Comparison of ENCODE assay signal across 8 mouse cellular contexts in the genomic region with DNA sequence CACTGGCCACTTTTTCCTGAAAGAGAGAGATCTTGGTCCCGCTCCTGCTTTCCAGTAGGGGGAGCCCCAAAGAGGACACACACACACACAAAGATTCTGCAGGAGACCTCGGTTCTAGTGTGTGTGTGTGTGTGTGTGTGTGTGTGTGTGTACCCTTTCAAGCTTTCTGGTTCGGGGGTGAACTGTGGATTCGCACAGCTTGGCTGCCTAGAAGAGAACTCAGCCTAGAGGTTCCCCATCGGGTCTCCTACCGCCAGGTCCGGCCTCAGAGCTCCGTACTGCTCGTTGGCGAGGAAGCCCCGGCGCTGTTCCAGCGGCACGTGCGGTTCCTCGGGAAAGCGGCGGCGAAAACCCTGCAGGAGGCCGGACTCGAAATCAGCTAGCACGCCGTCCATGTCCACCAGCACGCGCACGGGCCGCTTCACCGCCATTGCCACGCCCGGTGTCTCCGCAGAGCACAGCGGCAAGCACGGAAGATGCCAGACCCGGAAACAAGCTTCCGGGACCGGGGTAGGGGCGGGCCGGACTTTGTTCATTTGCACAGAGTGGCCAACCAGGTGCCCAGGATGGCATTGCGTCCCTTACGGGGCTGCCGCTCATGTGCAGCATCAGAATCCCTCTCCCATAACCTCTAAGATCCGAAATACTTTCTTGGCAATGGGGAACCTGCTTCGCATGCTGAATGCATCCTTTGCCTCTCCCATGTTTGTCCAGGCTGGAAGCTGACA. TPM values are rescaled to one million over a fixed set of nuclear protein-coding genes. Genes with fewer than 3 reads are reported as not detected.
DNase-seq lines count a peak whose midpoint lies in the region; ATAC-seq and TF ChIP-seq lines count a peak whose summit lies in the region.

A gene (minus strand): TSS at position 507 of the 728 bp plus-strand sequence.

- H3K9ac ChIP-seq in heart, embryonic 12.5 days = peak within 1 kb of the TSS; percentile 73
- peak within 1 kb of the TSS; percentile 56 for H3K9ac ChIP-seq in kidney, postnatal 0 days (ENCODE audit: low read depth, low read length)
- H3K9ac ChIP-seq in liver, adult 2 months (ENCODE audit: low read depth, low read length) = peak within 1 kb of the TSS; percentile 66

- peak; percentile 90 for ATAC-seq in erythroid progenitor cell, adult 5-6 weeks (replicated peaks; ENCODE audit: low FRiP score, poor library complexity, severe bottlenecking)
- ATAC-seq in heart, embryonic 12.5 days (ENCODE audit: insufficient number of reproducible peaks, low FRiP score) = peak; percentile 86
- ATAC-seq in kidney, postnatal 0 days (replicated peaks; ENCODE audit: low FRiP score, low read depth) = peak; percentile 86
- ATAC-seq in monocyte, adult 5-6 weeks (replicated peaks; ENCODE audit: insufficient number of reproducible peaks, low FRiP score, low TSS enrichment, poor library complexity, severe bottlenecking) = peak; percentile 96

- under 1% methylated on average over 43 of the region's 43 CpGs for WGBS in heart, embryonic 12.5 days
- WGBS in kidney, postnatal 0 days = under 1% methylated on average over 43 of the region's 43 CpGs
- WGBS in liver, adult 2 months = 0% methylated on average over 43 of the region's 43 CpGs

- no peaks in the 10 kb centered on the region for H3K9me3 ChIP-seq in heart, embryonic 12.5 days (replicated peaks)
- no peaks in the 10 kb centered on the region for H3K9me3 ChIP-seq in kidney, postnatal 0 days (replicated peaks; ENCODE audit: low read length)

- H3K79me2 ChIP-seq in liver, adult 2 months (ENCODE audit: control insufficient read depth, insufficient read depth, low read length) = no peaks in the 10 kb centered on the region

- H3K4me3 ChIP-seq in heart, embryonic 12.5 days = peak within 1 kb of the TSS; percentile 70
- H3K4me3 ChIP-seq in kidney, postnatal 0 days (replicated peaks; ENCODE audit: low read depth, low read length) = peak within 1 kb of the TSS; percentile 60
- H3K4me3 ChIP-seq in liver, adult 2 months (ENCODE audit: insufficient read depth, low read depth, low read length) = peak within 1 kb of the TSS; percentile 79

- H3K27ac ChIP-seq in heart, embryonic 12.5 days (ENCODE audit: poor library complexity, severe bottlenecking) = peak within 1 kb of the TSS; percentile 65
- H3K27ac ChIP-seq in kidney, postnatal 0 days = peak within 1 kb of the TSS; percentile 76
- H3K27ac ChIP-seq in liver, adult 2 months (replicated peaks; ENCODE audit: insufficient read depth, low read depth, low read length) = peak within 1 kb of the TSS; percentile 24

- TF ChIP-seq CTCF in kidney, postnatal 0 days (IDR thresholded peaks at IDR 0.05; ENCODE audit: low read depth) = peak; percentile 82
- TF ChIP-seq CTCF in liver, adult 2 months (IDR thresholded peaks at IDR 0.05; ENCODE audit: low read depth, low read length) = peak; percentile 58; the same call in 1 of the 2 replicates

- 0 out of 2 replicates have a peak, but pooled peaks have one; percentile 34 for TF ChIP-seq POLR2A in liver, adult 2 months (IDR thresholded peaks at IDR 0.05; ENCODE audit: extremely low read depth, insufficient read depth, low read length)

- no peaks in the 10 kb centered on the region for H3K27me3 ChIP-seq in heart, embryonic 12.5 days (replicated peaks)
- H3K27me3 ChIP-seq in kidney, postnatal 0 days (ENCODE audit: insufficient read depth, low read length) = no peaks in the 10 kb centered on the region
- H3K27me3 ChIP-seq in liver, adult 2 months (ENCODE audit: control insufficient read depth, insufficient read depth, low read length) = no peaks in the 10 kb centered on the region

- DNase-seq in CD4-positive, CD25-positive, alpha-beta regulatory T cell, adult 2 months (ENCODE audit: low read depth, low spot score) = peak; percentile 90
- DNase-seq in brain, embryonic 18.5 days (ENCODE audit: low read depth, low spot score) = peak; percentile 64
- DNase-seq in kidney, postnatal 0 days (ENCODE audit: low spot score) = peak; percentile 82
- peak; percentile 67 for DNase-seq in liver, adult 2 months (ENCODE audit: extremely low read depth, low read depth, low spot score)
- peak; percentile 89 to 91 for DNase-seq in spleen, postnatal 36 days (ENCODE audit: low spot score in 2 of 2)

- peaks cover 20% of the 10 kb centered on the region for H3K36me3 ChIP-seq in heart, embryonic 12.5 days
- 0 out of 2 replicates have a peak, but pooled peaks cover 8% of the 10 kb centered on the region for H3K36me3 ChIP-seq in kidney, postnatal 0 days (ENCODE audit: insufficient read depth, low read length)
- H3K36me3 ChIP-seq in liver, adult 2 months (ENCODE audit: control insufficient read depth, insufficient read depth, low read length) = no peaks in the 10 kb centered on the region

- H3K4me1 ChIP-seq in heart, embryonic 12.5 days (replicated peaks) = peaks cover 11% of the 10 kb centered on the region
- H3K4me1 ChIP-seq in kidney, postnatal 0 days (replicated peaks; ENCODE audit: insufficient read depth, low read length) = peaks cover 7% of the 10 kb centered on the region; the same call in 1 of the 2 replicates
- H3K4me1 ChIP-seq in liver, adult 2 months (ENCODE audit: control insufficient read depth, insufficient read depth, low read length) = no peaks in the 10 kb centered on the region

- peak within 1 kb of the TSS; percentile 89 for H3K4me2 ChIP-seq in heart, embryonic 12.5 days
- H3K4me2 ChIP-seq in kidney, postnatal 0 days (ENCODE audit: low read length) = peak within 1 kb of the TSS; percentile 64

RNA-seq across cellular contexts. Expression of the gene that starts here (rescaled TPM):
- total RNA-seq in erythroid progenitor cell, adult 5-6 weeks (2015; ENCODE audit: low replicate concordance) = 13.0 and 22.3 TPM in 2 replicates
- total RNA-seq in erythroid progenitor cell, adult 5-6 weeks (2017; ENCODE audit: low replicate concordance) = 9.8 and 37.2 TPM in 2 replicates
- 56.2 and 58.2 TPM in 2 replicates for polyA plus RNA-seq in heart, embryonic 12.5 days (2016; fragmentation: Nextera tagmentation; extraction: Ambion mirVana)
- polyA plus RNA-seq in kidney, postnatal 0 days (2015; fragmentation: Nextera tagmentation; extraction: Ambion mirVana) = 90.6 and 94.3 TPM in 2 replicates
- total RNA-seq in liver, adult 2 months (2014; rRNA removed) = 39.2 and 39.5 TPM in 2 replicates
- polyA plus RNA-seq in liver, adult 2 months (2012; rRNA removed) = 29.6 and 32.6 TPM in 2 replicates
- total RNA-seq in monocyte, adult 5-6 weeks (2017) = 154 to 190 TPM (median 179 TPM) in 3 replicates

Comparison
In these comparisons a context has a peak if more than half of its experiments do, and no peak if none do; other contexts are left out.
1. Peak in every context shown above with its lines: DNase-seq, ATAC-seq, H3K4me3 ChIP-seq and H3K27ac ChIP-seq.
2. H3K27ac ChIP-seq: peak in every context shown above with its lines; median percentile 76 in kidney, postnatal 0 days; 65 in heart, embryonic 12.5 days; 24 in liver, adult 2 months.